Mouse (Mus musculus): ENCODE data around the gene Tspear. TPM values are rescaled to one million over a fixed set of nuclear protein-coding genes. Genes with fewer than 3 reads are reported as not detected.

The Tspear gene
- polyA plus RNA-seq, 1 experiment from 2014 or later: 0.43 TPM

DNA sequence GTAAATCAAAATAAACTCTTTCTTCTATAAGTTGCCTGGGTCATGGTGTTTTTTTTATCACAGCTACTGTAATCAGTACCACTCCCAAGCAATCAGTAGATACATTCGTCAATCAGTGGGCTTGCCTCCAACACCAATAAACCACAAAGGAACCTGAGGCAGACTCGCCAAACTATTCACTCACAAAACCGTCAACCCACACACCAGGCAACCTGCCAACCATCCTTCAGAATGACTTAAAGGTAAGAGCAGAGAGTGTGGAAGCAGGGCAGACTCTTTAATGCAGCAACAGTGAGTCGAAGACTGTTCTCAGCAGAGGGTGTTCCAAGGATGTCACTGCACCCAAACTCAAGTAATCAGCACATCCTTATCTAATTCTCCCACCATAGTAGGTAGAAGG is 236.3 kb downstream of the Tspear start:
- TF ChIP-seq CTCF (IDR thresholded peaks at IDR 0.05; ENCODE audit: low read depth): no peak
- Histone ChIP-seq H3K36me3 (ENCODE audit: insufficient read depth, low read length) (no peaks in the 10 kb centered on the region), H3K4me1 (replicated peaks; ENCODE audit: insufficient read depth, low read length) (no peaks in the 10 kb centered on the region), H3K9me3 (replicated peaks; ENCODE audit: low read length) (no peaks in the 10 kb centered on the region), H3K4me2 (ENCODE audit: low read length) (no peak overlapping the region), H3K4me3 (replicated peaks; ENCODE audit: low read depth, low read length) (no peak overlapping the region), H3K9ac (ENCODE audit: low read depth, low read length) (no peak overlapping the region), H3K27me3 (ENCODE audit: insufficient read depth, low read length) (no peaks in the 10 kb centered on the region), H3K27ac (no peak overlapping the region)
- 55% methylated on average over 4 of the region's 4 CpGs for WGBS
- DNase-seq (ENCODE audit: low spot score) (no peak), ATAC-seq (replicated peaks; ENCODE audit: low FRiP score, low read depth) (no peak)

DNA sequence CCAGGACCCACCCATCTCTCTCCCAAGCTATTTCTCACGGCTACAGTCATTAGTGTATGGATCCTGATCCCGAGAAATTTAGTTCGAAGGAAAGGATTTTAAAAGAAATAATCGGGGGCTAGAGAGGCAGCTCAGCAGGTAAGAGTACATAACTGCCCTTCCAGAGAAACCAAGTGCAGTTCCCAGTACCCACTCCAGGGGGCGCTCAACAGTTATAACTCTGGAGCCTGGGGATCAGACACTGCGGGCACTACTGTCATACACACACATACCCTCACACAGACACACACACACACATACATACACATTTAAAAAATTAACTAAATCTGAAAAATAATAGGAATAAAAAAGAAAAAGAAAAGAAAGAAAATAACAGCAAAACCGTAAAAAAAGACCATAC is 239.8 kb downstream of the Tspear start:
- peak; percentile 17 for DNase-seq (ENCODE audit: low spot score)
- no peak overlapping the region for H3K27ac ChIP-seq
- TF ChIP-seq CTCF (IDR thresholded peaks at IDR 0.05; ENCODE audit: low read depth): peak; percentile 58
- H3K36me3 ChIP-seq (ENCODE audit: insufficient read depth, low read length): no peaks in the 10 kb centered on the region
- no peak overlapping the region for H3K4me2 ChIP-seq (ENCODE audit: low read length)
- 44% methylated on average over 7 of the region's 7 CpGs for WGBS
- ATAC-seq (replicated peaks; ENCODE audit: low FRiP score, low read depth): no peak
- no peaks in the 10 kb centered on the region for H3K27me3 ChIP-seq (ENCODE audit: insufficient read depth, low read length)
- H3K9ac ChIP-seq (ENCODE audit: low read depth, low read length): no peak overlapping the region
- H3K9me3 ChIP-seq (replicated peaks; ENCODE audit: low read length): no peaks in the 10 kb centered on the region
- no peak overlapping the region for H3K4me3 ChIP-seq (replicated peaks; ENCODE audit: low read depth, low read length)
- no peaks in the 10 kb centered on the region for H3K4me1 ChIP-seq (replicated peaks; ENCODE audit: insufficient read depth, low read length)

DNA sequence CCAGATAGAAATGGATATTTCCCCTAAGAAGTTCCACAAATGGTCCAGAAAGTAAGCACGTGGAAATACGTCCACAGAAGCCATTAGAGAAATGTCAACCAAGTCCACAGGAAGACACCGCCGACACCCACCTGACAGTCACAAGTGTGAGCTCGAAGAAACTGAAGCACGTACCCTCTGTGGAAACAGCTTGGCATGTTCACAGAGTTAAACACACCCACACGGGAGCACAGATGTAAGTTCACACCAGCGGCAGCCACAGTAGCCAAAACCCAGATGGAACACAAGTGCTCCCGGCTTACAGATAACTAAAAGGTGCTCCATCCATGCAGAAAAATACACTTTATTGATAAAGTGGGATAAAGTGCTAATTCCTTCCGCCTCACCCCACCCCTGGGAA is 241.0 kb downstream of the Tspear start:
- DNase-seq (ENCODE audit: low spot score) (no peak), ATAC-seq (replicated peaks; ENCODE audit: low FRiP score, low read depth) (no peak)
- no peak overlapping the region for H3K27ac ChIP-seq
- WGBS: 77% methylated on average over 10 of the region's 10 CpGs
- no peaks in the 10 kb centered on the region for H3K27me3 ChIP-seq (ENCODE audit: insufficient read depth, low read length)
- no peaks in the 10 kb centered on the region for H3K4me1 ChIP-seq (replicated peaks; ENCODE audit: insufficient read depth, low read length)
- H3K4me3 ChIP-seq (replicated peaks; ENCODE audit: low read depth, low read length): no peak overlapping the region
- H3K9ac ChIP-seq (ENCODE audit: low read depth, low read length): no peak overlapping the region
- no peaks in the 10 kb centered on the region for H3K36me3 ChIP-seq (ENCODE audit: insufficient read depth, low read length)
- TF ChIP-seq CTCF (IDR thresholded peaks at IDR 0.05; ENCODE audit: low read depth): no peak
- H3K9me3 ChIP-seq (replicated peaks; ENCODE audit: low read length): no peaks in the 10 kb centered on the region
- no peak overlapping the region for H3K4me2 ChIP-seq (ENCODE audit: low read length)

MicroRNAs within 50 kb of the gene (microRNA counts, 519-probe panel; counts per million panel counts)
- microRNA mmu-miR-1930: 330 counts per million, percentile 68 among the panel's probes with 10 or more counts

Small RNA genes lying within 50 kb of the gene (microRNA-seq; reads per million reads assigned to microRNA genes)
- 3.0 reads per million, percentile 7 among the genes with 10 or more reads in this experiment for gene Mir1930

Other genes with a start within 250 kb of the Tspear start
- 32.7 and 34.1 TPM in 2 replicates for gene Fam207a, start 170.8 kb upstream of the Tspear start, polyA plus RNA-seq (2015; fragmentation: Nextera tagmentation; extraction: Ambion mirVana)
- gene Itgb2, start 156.3 kb upstream of the Tspear start, polyA plus RNA-seq (2015; fragmentation: Nextera tagmentation; extraction: Ambion mirVana): 1.4 and 1.6 TPM in 2 replicates
- gene Pttg1ip, start 104.8 kb upstream of the Tspear start, polyA plus RNA-seq (2015; fragmentation: Nextera tagmentation; extraction: Ambion mirVana): 210 and 216 TPM in 2 replicates
- 313 and 335 TPM in 2 replicates for gene Sumo3, start 80.5 kb upstream of the Tspear start, polyA plus RNA-seq (2015; fragmentation: Nextera tagmentation; extraction: Ambion mirVana)
- gene Gm49325, start 80.4 kb upstream of the Tspear start, polyA plus RNA-seq (2015; fragmentation: Nextera tagmentation; extraction: Ambion mirVana): 13.1 and 15.2 TPM in 2 replicates
- 51.4 and 53.5 TPM in 2 replicates for gene Ube2g2, start 64.3 kb upstream of the Tspear start, polyA plus RNA-seq (2015; fragmentation: Nextera tagmentation; extraction: Ambion mirVana)
- gene Gm19402, start 4.2 kb downstream of the Tspear start, polyA plus RNA-seq (2015; fragmentation: Nextera tagmentation; extraction: Ambion mirVana): not detected in 2 replicates
- gene Gm9508, start 10.7 kb downstream of the Tspear start, polyA plus RNA-seq (2015; fragmentation: Nextera tagmentation; extraction: Ambion mirVana): not detected in 2 replicates
- not detected in 2 replicates for gene Gm10272, start 20.1 kb downstream of the Tspear start, polyA plus RNA-seq (2015; fragmentation: Nextera tagmentation; extraction: Ambion mirVana)
- not detected in 2 replicates for gene Gm10024, start 24.9 kb downstream of the Tspear start, polyA plus RNA-seq (2015; fragmentation: Nextera tagmentation; extraction: Ambion mirVana)
- gene Gm10142, start 29.2 kb downstream of the Tspear start, polyA plus RNA-seq (2015; fragmentation: Nextera tagmentation; extraction: Ambion mirVana): not detected in 2 replicates
- gene Krtap12-1, start 34.0 kb downstream of the Tspear start, polyA plus RNA-seq (2015; fragmentation: Nextera tagmentation; extraction: Ambion mirVana): not detected in 2 replicates
- gene Gm10100, start 39.9 kb downstream of the Tspear start, polyA plus RNA-seq (2015; fragmentation: Nextera tagmentation; extraction: Ambion mirVana): not detected in 2 replicates
- not detected in 2 replicates for gene Gm18596, start 56.1 kb downstream of the Tspear start, polyA plus RNA-seq (2015; fragmentation: Nextera tagmentation; extraction: Ambion mirVana)
- not detected in 2 replicates for gene Gm9736, start 64.8 kb downstream of the Tspear start, polyA plus RNA-seq (2015; fragmentation: Nextera tagmentation; extraction: Ambion mirVana)
- gene Gm3233, start 73.1 kb downstream of the Tspear start, polyA plus RNA-seq (2015; fragmentation: Nextera tagmentation; extraction: Ambion mirVana): not detected in 2 replicates
- gene Gm3238, start 84.8 kb downstream of the Tspear start, polyA plus RNA-seq (2015; fragmentation: Nextera tagmentation; extraction: Ambion mirVana): not detected in 2 replicates
- gene Gm7138, start 90.4 kb downstream of the Tspear start, polyA plus RNA-seq (2015; fragmentation: Nextera tagmentation; extraction: Ambion mirVana): not detected in 2 replicates
- not detected in 2 replicates for gene Gm3250, start 96.0 kb downstream of the Tspear start, polyA plus RNA-seq (2015; fragmentation: Nextera tagmentation; extraction: Ambion mirVana)
- gene Gm7137, start 101.6 kb downstream of the Tspear start, polyA plus RNA-seq (2015; fragmentation: Nextera tagmentation; extraction: Ambion mirVana): not detected in 2 replicates
- not detected in 2 replicates for gene Gm9639, start 108.5 kb downstream of the Tspear start, polyA plus RNA-seq (2015; fragmentation: Nextera tagmentation; extraction: Ambion mirVana)
- gene Gm19668, start 112.6 kb downstream of the Tspear start, polyA plus RNA-seq (2015; fragmentation: Nextera tagmentation; extraction: Ambion mirVana): not detected in 2 replicates
- not detected in 2 replicates for gene Gm9507, start 125.3 kb downstream of the Tspear start, polyA plus RNA-seq (2015; fragmentation: Nextera tagmentation; extraction: Ambion mirVana)
- not detected in 2 replicates for gene Gm2696, start 128.1 kb downstream of the Tspear start, polyA plus RNA-seq (2015; fragmentation: Nextera tagmentation; extraction: Ambion mirVana)
- gene Krtap10-4, start 140.5 kb downstream of the Tspear start, polyA plus RNA-seq (2015; fragmentation: Nextera tagmentation; extraction: Ambion mirVana): not detected in 2 replicates
- gene Krtap10-10, start 149.4 kb downstream of the Tspear start, polyA plus RNA-seq (2015; fragmentation: Nextera tagmentation; extraction: Ambion mirVana): not detected in 2 replicates
- gene Gm36176, start 160.2 kb downstream of the Tspear start, polyA plus RNA-seq (2015; fragmentation: Nextera tagmentation; extraction: Ambion mirVana): not detected in 2 replicates
- not detected in 2 replicates for gene Gm10318, start 166.3 kb downstream of the Tspear start, polyA plus RNA-seq (2015; fragmentation: Nextera tagmentation; extraction: Ambion mirVana)
- not detected in 2 replicates for gene Gm3285, start 175.4 kb downstream of the Tspear start, polyA plus RNA-seq (2015; fragmentation: Nextera tagmentation; extraction: Ambion mirVana)
- 2.9 and 3.0 TPM in 2 replicates for gene Lrrc3, start 216.0 kb downstream of the Tspear start, polyA plus RNA-seq (2015; fragmentation: Nextera tagmentation; extraction: Ambion mirVana)

Data from kidney, postnatal 0 days (tissue).